Mouse (Mus musculus) adrenal gland, adult 10 weeks (tissue): Measurements from ENCODE around the gene Ms4a1. TPM values are rescaled to one million over a fixed set of nuclear protein-coding genes. Genes with fewer than 3 reads are reported as not detected.

ENCODE experiments used
- polyA plus RNA-seq: library from polyadenylated mRNA; stranded (reverse); fragments of 350-450 nt; fragmentation: Illumina TruSeq; extraction: RNeasy Lipid Tissue Mini Kit (QIAGEN cat#74804); gene quantifications from one replicate; pipeline ENCODE4 v1.2.3, GENCODE M21; 2014; ENCODE audit warnings: low read depth, low replicate concordance

The Ms4a1 gene
- polyA plus RNA-seq = 1.9 TPM

DNA sequence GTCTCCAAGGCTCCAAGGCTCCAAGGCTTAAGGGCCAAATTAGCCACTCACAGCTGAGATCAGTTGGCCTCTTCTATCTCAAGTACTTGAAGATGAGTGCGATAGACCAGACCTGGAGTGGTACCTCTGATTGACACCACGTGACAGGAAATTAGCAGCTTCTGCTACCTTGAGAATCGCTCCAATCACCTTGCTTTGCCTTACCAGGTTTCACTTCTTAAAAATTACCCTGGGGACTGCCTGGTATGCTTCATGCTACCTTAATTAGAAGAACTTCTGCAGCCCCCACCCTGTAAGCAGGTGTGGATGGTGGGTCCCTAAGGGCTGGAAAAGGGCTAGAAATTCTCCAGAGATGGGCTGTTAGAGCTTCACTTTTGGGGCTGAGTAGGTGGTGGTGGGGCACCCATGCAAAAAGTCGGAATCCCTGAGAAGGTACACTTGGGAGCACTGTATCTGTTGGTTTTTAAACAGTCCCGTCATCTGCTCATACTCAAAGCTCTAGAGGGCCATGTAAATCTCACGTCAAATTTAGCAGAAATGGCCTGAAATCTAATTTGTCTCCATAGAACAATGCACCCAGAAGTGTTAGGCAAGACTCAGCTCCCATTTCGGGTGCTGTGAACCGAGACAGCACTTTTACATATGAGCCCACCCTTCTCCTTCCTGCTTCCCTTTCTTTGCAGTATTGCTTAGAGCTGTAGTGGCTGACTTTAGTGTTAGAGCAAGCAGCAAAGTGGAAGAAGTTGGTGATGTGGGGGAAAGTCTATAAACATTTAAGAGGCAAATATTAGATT is at the start of gene Ms4a1:
TSS of gene Ms4a1 (minus strand) at position 190 of the 794 bp plus-strand sequence.

GRCm38 (mm10) chr19:11314354-11314753 is 48.3 kb upstream of the Ms4a1 start, which contains the start of gene Ms4a14:
Ms4a14 (minus strand) TSS chr19:11314454.

GRCm38 (mm10) chr19:11283773-11284172 is 17.7 kb upstream of the Ms4a1 start, which contains the start of gene Ms4a5:
Ms4a5 (minus strand) TSS chr19:11283873.

GRCm38 (mm10) chr19:11232348-11232747 is 33.7 kb downstream of the Ms4a1 start, which contains the start of gene Ms4a12:
Ms4a12 (minus strand) TSS chr19:11232448.

Other genes starting within 250 kb of the Ms4a1 start
- gene Ms4a18, start 248.2 kb downstream of the Ms4a1 start, polyA plus RNA-seq = not detected
- 0.93 TPM for gene Ms4a8a, start 185.1 kb downstream of the Ms4a1 start, polyA plus RNA-seq
- gene 1700017D01Rik, start 135.4 kb downstream of the Ms4a1 start, polyA plus RNA-seq = not detected
- not detected for gene 1700025F22Rik, start 100.9 kb downstream of the Ms4a1 start, polyA plus RNA-seq
- not detected for gene Ms4a13, start 69.5 kb downstream of the Ms4a1 start, polyA plus RNA-seq
- not detected for gene Ms4a12, start 33.8 kb downstream of the Ms4a1 start, polyA plus RNA-seq
- not detected for gene Ms4a5, start 17.6 kb upstream of the Ms4a1 start, polyA plus RNA-seq
- 0.93 TPM for gene Ms4a14, start 48.2 kb upstream of the Ms4a1 start, polyA plus RNA-seq
- 12.4 TPM for gene Ms4a7, start 69.9 kb upstream of the Ms4a1 start, polyA plus RNA-seq
- 17.1 TPM for gene Ms4a4a, start 109.3 kb upstream of the Ms4a1 start, polyA plus RNA-seq
- 8.2 TPM for gene Ms4a4c, start 138.5 kb upstream of the Ms4a1 start, polyA plus RNA-seq
- gene Ms4a4b, start 177.3 kb upstream of the Ms4a1 start, polyA plus RNA-seq = 3.3 TPM
- gene Ms4a6c, start 203.1 kb upstream of the Ms4a1 start, polyA plus RNA-seq = 37.9 TPM
- gene Gm8369, start 219.7 kb upstream of the Ms4a1 start, polyA plus RNA-seq = 0.82 TPM